In genomic region chr11:52437123-52437522, GRCm38 (mm10) we compare ENCODE assay signal across 9 mouse cellular contexts. TPM values are rescaled to one million over a fixed set of nuclear protein-coding genes. Genes with fewer than 3 reads are reported as not detected.
A peak's percentile ranks its signal among the peaks of the same experiment; 100 is the strongest.
DNase-seq lines count a peak whose midpoint lies in the region; ATAC-seq lines count a peak whose summit lies in the region.
"Had no signal": no experiment of that assay in that cellular context is flagged by ENCODE, and none has a peak within 500 bp of the region (broad histone marks: within the 10 kb centered on the region; RNA-seq: fewer than 3 reads in every experiment).

No protein-coding gene starts in this region.

- H3K4me3 ChIP-seq in embryonic facial prominence, embryonic 15.5 days (replicated peaks), result no peak overlapping the region
- no peak overlapping the region for H3K4me3 ChIP-seq in forebrain, embryonic 14.5 days (ENCODE audit: low read depth, low read length)

- H3K4me2 ChIP-seq in embryonic facial prominence, embryonic 15.5 days (replicated peaks), result no peak overlapping the region
- H3K4me2 ChIP-seq in forebrain, embryonic 14.5 days (ENCODE audit: low read length), result no peak overlapping the region
- H3K4me2 ChIP-seq: midbrain, embryonic 11.5 days had no signal

- no peak overlapping the region for H3K9ac ChIP-seq in embryonic facial prominence, embryonic 15.5 days
- no peak overlapping the region for H3K9ac ChIP-seq in forebrain, embryonic 14.5 days (ENCODE audit: low read length)

- H3K9me3 ChIP-seq in embryonic facial prominence, embryonic 15.5 days (replicated peaks), result no peaks in the 10 kb centered on the region
- H3K9me3 ChIP-seq in forebrain, embryonic 14.5 days (replicated peaks; ENCODE audit: control insufficient read depth, low read length), result no peaks in the 10 kb centered on the region; the same call in 1 of the 2 replicates

- no peak overlapping the region for H3K27ac ChIP-seq in embryonic facial prominence, embryonic 15.5 days (replicated peaks)
- no peak overlapping the region for H3K27ac ChIP-seq in forebrain, embryonic 14.5 days (ENCODE audit: low read depth, low read length)

- peak; percentile 61; the same call in 1 of the 2 replicates for ATAC-seq in embryonic facial prominence, embryonic 15.5 days (ENCODE audit: insufficient number of reproducible peaks, low FRiP score, low TSS enrichment, low read depth)
- no peak for ATAC-seq in forebrain, embryonic 14.5 days

- DNase-seq in lung, adult 18-20 months, result peak; percentile 11 to 40
- DNase-seq in lung, postnatal 4 days, result no peak
- DNase-seq in left cerebral cortex, adult 18-20 months (ENCODE audit: low spot score in 2 of 2), result peak; percentile 63 to 71
- DNase-seq in right cerebral cortex, postnatal 25 days, result peak; percentile 80
- no peak for DNase-seq in thymus, postnatal 4 days
- no peak for DNase-seq in forebrain, embryonic 14.5 days (ENCODE audit: low spot score)
- no peak for DNase-seq in thymus, postnatal 36 days

- H3K36me3 ChIP-seq in embryonic facial prominence, embryonic 15.5 days, result no peaks in the 10 kb centered on the region
- H3K36me3 ChIP-seq in forebrain, embryonic 14.5 days (ENCODE audit: control insufficient read depth, insufficient read depth, low read length), result no peaks in the 10 kb centered on the region

- no peaks in the 10 kb centered on the region for H3K27me3 ChIP-seq in embryonic facial prominence, embryonic 15.5 days
- no peaks in the 10 kb centered on the region for H3K27me3 ChIP-seq in forebrain, embryonic 14.5 days (replicated peaks; ENCODE audit: control insufficient read depth, insufficient read depth, low read length)

- 0 out of 2 replicates have a peak, but pooled peaks cover 11% of the 10 kb centered on the region for H3K4me1 ChIP-seq in embryonic facial prominence, embryonic 15.5 days
- no peaks in the 10 kb centered on the region for H3K4me1 ChIP-seq in forebrain, embryonic 14.5 days (ENCODE audit: control insufficient read depth, insufficient read depth, low read length)

- WGBS in embryonic facial prominence, embryonic 15.5 days, result 15% methylated on average over 10 of the region's 10 CpGs
- WGBS in forebrain, embryonic 14.5 days, result 23% methylated on average over 10 of the region's 10 CpGs

RNA-seq across cellular contexts. Expression of gene 9530068E07Rik, which starts 40.9 kb away (rescaled TPM):
- polyA plus RNA-seq in embryonic facial prominence, embryonic 15.5 days (2015; fragmentation: Nextera tagmentation; extraction: Ambion mirVana), result 201 and 210 TPM in 2 replicates
- total RNA-seq in left cerebral cortex, adult 18-20 months (2021), result 10 to 100 TPM; 57.1 to 61.6 TPM
- 124 and 125 TPM in 2 replicates for polyA plus RNA-seq in forebrain, embryonic 14.5 days (2014; fragmentation: Nextera tagmentation; extraction: Ambion mirVana)

Comparison
In these comparisons a context has a peak if more than half of its experiments do, and no peak if none do; other contexts are left out.
1. DNase-seq: peak in lung, adult 18-20 months (2 of 2), left cerebral cortex, adult 18-20 months (2 of 2) and right cerebral cortex, postnatal 25 days (single experiment); none in lung, postnatal 4 days (0 of 2), thymus, postnatal 4 days (single experiment), forebrain, embryonic 14.5 days (single experiment) and thymus, postnatal 36 days (0 of 2).